Mouse (Mus musculus): Measurements from ENCODE around the gene Higd2a. TPM values are rescaled to one million over a fixed set of nuclear protein-coding genes. Genes with fewer than 3 reads are reported as not detected.

The Higd2a gene
- total RNA-seq (2023): 73.5 TPM

DNA sequence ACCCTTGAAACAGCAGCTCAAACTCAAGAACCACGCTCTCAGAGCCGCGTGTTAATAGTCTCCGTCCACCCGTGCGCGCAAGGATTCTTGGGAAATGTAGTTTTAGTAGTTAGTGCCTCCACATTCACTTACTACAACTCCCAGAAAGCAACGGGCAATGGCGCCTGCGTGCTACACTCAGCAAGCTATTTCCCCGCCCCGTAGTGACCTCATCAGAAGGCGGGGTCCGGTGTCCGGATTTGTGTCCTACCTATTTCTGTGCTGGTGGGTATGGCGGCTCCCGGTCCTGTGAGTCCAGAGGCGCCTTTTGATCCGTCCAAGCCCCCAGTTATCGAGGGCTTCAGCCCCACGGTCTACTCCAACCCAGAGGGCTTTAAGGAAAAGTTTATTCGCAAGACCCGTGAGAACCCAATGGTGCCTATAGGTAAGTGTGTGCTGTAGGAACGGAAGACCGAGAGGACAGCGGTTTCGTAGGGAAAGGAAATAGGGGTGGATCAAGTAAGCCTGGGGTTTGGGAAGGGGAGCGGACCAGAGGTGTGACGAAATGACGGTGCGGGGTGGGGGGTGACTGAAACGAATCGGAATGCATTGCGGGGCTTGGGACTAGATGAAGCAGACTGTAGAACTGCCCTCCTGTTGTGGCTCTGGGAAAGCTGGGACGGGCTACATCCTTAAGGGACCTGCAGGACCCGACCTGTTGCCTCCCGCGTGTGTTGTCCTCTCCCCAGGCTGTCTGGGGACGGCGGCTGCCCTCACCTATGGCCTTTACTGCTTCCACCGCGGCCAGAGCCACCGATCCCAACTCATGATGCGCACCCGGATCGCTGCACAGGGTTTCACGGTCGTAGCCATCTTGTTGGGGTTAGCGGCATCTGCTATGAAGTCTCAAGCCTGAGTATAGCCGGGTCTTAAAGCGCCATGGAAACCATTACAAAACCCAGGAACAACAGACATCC, at the start of gene Higd2a, which contains the start of gene Nop16:
Gene Higd2a, plus strand, starts transcription at position 212 of the 956 bp plus-strand sequence.
Gene Nop16, minus strand, starts transcription at position 95 of the 956 bp plus-strand sequence.

DNA sequence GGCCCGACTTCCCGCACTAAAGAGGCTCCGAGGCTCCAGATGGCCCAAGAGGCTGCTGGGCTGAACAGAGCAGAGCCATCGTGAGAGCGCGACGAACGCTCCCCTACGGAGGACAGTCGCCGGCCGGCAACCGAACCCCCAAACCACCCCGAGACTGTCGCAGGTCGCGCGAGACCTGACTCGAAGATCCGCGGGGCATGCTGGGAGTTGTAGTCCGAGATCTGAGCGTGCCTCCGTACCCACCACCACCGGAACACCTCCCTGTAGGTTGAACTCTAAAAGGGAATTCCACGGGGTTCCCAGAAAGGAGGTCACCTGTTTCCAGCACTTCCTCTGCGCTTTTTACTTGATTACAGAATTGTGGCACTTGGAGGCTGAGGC, 24.8 kb upstream of the Higd2a start, which contains the start of gene 4833439L19Rik:
Gene 4833439L19Rik, minus strand, starts transcription at position 235 of the 381 bp plus-strand sequence.

DNA sequence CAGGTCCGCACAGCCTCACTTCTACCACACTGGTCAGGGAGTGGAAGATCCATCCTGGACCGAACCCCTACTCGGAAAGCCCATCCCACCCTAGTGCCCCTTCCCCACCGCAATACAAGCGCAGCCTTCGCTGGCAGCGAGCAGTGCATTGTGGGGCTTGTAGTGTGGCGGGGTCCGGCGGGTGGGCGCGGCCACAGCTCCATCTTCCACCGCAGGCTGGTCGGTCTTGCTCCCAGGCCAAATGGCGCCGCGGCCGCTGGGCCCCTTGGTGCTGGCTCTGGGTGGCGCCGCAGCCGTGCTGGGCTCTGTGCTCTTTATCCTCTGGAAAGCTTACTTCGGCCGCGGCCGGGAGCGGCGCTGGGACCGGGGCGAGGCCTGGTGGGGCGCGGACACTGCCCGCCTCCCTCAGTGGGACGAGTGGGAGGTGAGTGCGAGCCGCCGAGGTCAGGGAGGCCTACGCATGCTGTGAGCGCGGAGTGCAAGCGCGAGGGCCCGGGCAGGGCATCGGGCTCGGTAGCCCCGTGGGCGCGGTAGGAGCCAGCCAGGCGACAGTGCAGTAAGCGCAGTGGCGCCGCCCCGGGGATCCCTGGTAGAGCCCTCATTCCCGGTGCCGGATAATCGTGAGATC, 15.0 kb upstream of the Higd2a start, which contains the start of gene Arl10:
Gene Arl10, plus strand, starts transcription at position 162 of the 628 bp plus-strand sequence.

DNA sequence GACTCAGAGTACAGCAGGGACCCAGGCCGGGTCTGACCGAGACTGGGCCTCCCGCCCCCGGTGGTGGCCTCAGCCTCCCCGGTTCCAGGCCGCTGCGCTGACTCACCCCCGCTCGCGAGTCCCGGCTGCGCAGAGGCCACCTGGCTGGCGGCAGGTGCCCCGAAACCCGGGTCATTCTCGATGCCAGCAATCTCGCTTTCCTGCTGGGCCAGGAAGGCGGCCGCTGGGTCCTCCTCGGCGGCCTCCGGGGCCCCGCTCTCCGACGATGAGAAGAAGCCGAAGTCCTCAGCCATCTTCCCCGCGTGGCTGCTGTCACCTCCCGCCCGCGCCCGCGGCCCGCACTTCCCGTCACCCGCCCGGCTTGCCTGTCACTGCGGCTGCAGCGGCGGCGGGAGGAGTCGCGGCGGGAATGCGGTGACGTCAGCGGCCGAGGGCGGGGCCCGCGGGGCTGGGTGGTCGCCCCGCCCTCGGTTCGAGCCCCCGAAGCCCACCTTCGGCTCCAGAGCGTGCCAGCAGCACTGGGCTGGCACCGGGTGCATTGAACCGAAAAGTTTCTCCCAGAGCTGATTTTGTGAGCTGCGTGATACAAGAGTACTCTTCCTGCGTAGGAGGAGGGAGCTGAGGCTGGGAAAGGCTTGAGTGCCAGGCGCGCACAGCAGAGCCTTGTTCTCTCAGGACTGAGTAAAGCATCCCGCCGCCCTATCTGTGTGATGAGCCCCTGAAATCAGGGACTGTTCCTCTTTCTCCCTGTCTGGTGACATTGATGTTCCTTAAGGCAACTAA, 21.2 kb downstream of the Higd2a start, which contains the start of gene Cltb:
Gene Cltb, minus strand, starts transcription at position 373 of the 783 bp plus-strand sequence.

DNA sequence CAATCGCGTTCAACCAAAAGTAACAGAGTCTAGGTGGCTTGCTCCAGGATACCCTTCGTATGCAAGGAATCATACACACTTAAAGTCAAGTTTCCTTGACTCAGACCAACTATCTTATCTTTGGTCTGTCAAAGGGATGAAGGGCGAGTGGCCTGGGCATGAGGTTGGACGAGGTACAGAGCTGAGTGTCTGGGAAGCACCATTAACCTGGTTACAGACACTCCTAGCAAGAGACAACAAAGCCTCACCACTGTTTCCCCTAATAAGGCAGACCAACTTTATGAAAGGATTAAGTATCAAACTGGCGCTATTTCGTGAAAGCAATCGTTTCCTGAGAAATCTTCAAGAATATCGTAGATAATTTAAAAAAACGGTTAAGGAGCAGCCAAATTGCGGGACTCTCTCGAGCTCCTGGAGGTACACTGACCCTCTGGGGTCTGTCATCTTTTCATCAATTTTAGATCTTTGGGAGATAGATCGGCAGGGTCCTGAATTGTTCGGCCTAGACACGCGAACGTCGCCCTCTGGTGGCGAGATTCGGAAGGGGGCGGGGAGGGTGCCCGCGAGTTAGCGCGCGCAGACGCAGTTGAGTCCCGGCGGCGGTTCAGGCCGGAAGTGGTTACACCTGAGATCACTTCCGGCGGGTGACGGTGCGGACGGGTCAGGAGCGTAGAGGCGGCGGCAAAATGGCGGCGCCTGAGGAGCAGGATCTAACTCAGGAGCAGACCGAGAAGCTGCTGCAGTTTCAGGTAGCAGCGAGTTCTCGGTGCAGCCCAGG, 31.3 kb downstream of the Higd2a start, which contains the start of gene Faf2:
Gene Faf2, plus strand, starts transcription at position 630 of the 778 bp plus-strand sequence.

Other genes starting within 250 kb of the Higd2a start
- 0.67 TPM for gene Cplx2, start 218.9 kb upstream of the Higd2a start, total RNA-seq (2023)
- 23.9 TPM for gene Thoc3, start 121.4 kb upstream of the Higd2a start, total RNA-seq (2023)
- gene Simc1, start 86.4 kb upstream of the Higd2a start, total RNA-seq (2023): 38.8 TPM
- gene 4833439L19Rik, start 24.8 kb upstream of the Higd2a start, total RNA-seq (2023): 34.8 TPM
- 6.6 TPM for gene Arl10, start 15.2 kb upstream of the Higd2a start, total RNA-seq (2023)
- 15.1 TPM for gene Nop16, start 117 bp upstream of the Higd2a start, total RNA-seq (2023)
- 39.1 TPM for gene Cltb, start 21.1 kb downstream of the Higd2a start, total RNA-seq (2023)
- gene Faf2, start 31.6 kb downstream of the Higd2a start, total RNA-seq (2023): 60.7 TPM
- 197 TPM for gene Rnf44, start 103.7 kb downstream of the Higd2a start, total RNA-seq (2023)
- not detected for gene Cdhr2, start 111.3 kb downstream of the Higd2a start, total RNA-seq (2023)
- gene Gprin1, start 159.7 kb downstream of the Higd2a start, total RNA-seq (2023): not detected
- gene Sncb, start 176.4 kb downstream of the Higd2a start, total RNA-seq (2023): not detected
- not detected for gene Eif4e1b, start 193.8 kb downstream of the Higd2a start, total RNA-seq (2023)
- 1.4 TPM for gene Tspan17, start 199.2 kb downstream of the Higd2a start, total RNA-seq (2023)